Mouse (Mus musculus) brain, adult 2 months (tissue): ENCODE results near the gene St6galnac3.

Experiments
- DNase-seq: peaks from one replicate; pipeline ENCODE4 v3.0.0; 2011; ENCODE audit warnings: low read depth, low spot score

The St6galnac3 gene

GRCm38 (mm10) chr3:153587594-153587993 is 137.4 kb downstream of the St6galnac3 start:
- DNase-seq, result no peak

- DNase-seq, result no peak
These were observed 140.1 kb downstream of the St6galnac3 start for GRCm38 (mm10) chr3:153584836-153585235.

- DNase-seq, result no peak
These were observed 142.9 kb downstream of the St6galnac3 start for GRCm38 (mm10) chr3:153582065-153582464.

GRCm38 (mm10) chr3:153580625-153581024 is 144.3 kb downstream of the St6galnac3 start:
- DNase-seq, result peak; percentile 85

- DNase-seq, result no peak
These were observed 144.8 kb downstream of the St6galnac3 start for GRCm38 (mm10) chr3:153580136-153580535.

GRCm38 (mm10) chr3:153577286-153577685 is 147.7 kb downstream of the St6galnac3 start:
- DNase-seq, result no peak

- DNase-seq, result peak; percentile 91
These were observed 153.8 kb downstream of the St6galnac3 start for GRCm38 (mm10) chr3:153571152-153571551.

- no peak for DNase-seq
These were observed 156.2 kb downstream of the St6galnac3 start for GRCm38 (mm10) chr3:153568815-153569214.

- peak; percentile 80 for DNase-seq
These were observed 157.1 kb downstream of the St6galnac3 start for GRCm38 (mm10) chr3:153567913-153568312.

- DNase-seq, result no peak
These were observed 157.5 kb downstream of the St6galnac3 start for GRCm38 (mm10) chr3:153567512-153567911.

- no peak for DNase-seq
These were observed 158.9 kb downstream of the St6galnac3 start for GRCm38 (mm10) chr3:153566100-153566499.

GRCm38 (mm10) chr3:153560897-153561296 is 164.1 kb downstream of the St6galnac3 start:
- DNase-seq, result no peak

- DNase-seq, result no peak
These were observed 165.4 kb downstream of the St6galnac3 start for GRCm38 (mm10) chr3:153559586-153559985.

- no peak for DNase-seq
These were observed 168.4 kb downstream of the St6galnac3 start for GRCm38 (mm10) chr3:153556621-153557020.

- no peak for DNase-seq
These were observed 171.3 kb downstream of the St6galnac3 start for GRCm38 (mm10) chr3:153553712-153554111.

GRCm38 (mm10) chr3:153553226-153553625 is 171.7 kb downstream of the St6galnac3 start:
- DNase-seq, result no peak

- peak; percentile 40 for DNase-seq
These were observed 177.9 kb downstream of the St6galnac3 start for GRCm38 (mm10) chr3:153546936-153547683.

- no peak for DNase-seq
These were observed 185.1 kb downstream of the St6galnac3 start for GRCm38 (mm10) chr3:153539851-153540250.

- no peak for DNase-seq
These were observed 186.6 kb downstream of the St6galnac3 start for GRCm38 (mm10) chr3:153538396-153538795.

- DNase-seq, result no peak
These were observed 187.5 kb downstream of the St6galnac3 start for GRCm38 (mm10) chr3:153537435-153537834.

- DNase-seq, result no peak
These were observed 188.7 kb downstream of the St6galnac3 start for GRCm38 (mm10) chr3:153536260-153536659.

GRCm38 (mm10) chr3:153529174-153529573 is 195.8 kb downstream of the St6galnac3 start:
- DNase-seq, result no peak

- DNase-seq, result peak; percentile 63
These were observed 199.7 kb downstream of the St6galnac3 start for GRCm38 (mm10) chr3:153525151-153525768.
